Mouse (Mus musculus): ENCODE data around the gene Fmnl3.

GRCm38 (mm10) chr15:99326407-99326806, 43.9 kb downstream of the Fmnl3 start:
- TF ChIP-seq EP300 (IDR thresholded peaks at IDR 0.05; ENCODE audit: insufficient read depth, low read depth, low read length), result no peak
- no peak for TF ChIP-seq POLR2A (IDR thresholded peaks at IDR 0.05; ENCODE audit: insufficient read depth, low read length)
- no peak for TF ChIP-seq CTCF (IDR thresholded peaks at IDR 0.05; ENCODE audit: low read depth, low read length)

Measured in ES-Bruce4 (cell line).